Mouse (Mus musculus) right cerebral cortex, postnatal 25 days (tissue): ENCODE results near the gene Abhd4.

ENCODE experiments used
- DNase-seq: peaks from one replicate; pipeline ENCODE4 v3.0.0; 2022

Abhd4 gene

DNA sequence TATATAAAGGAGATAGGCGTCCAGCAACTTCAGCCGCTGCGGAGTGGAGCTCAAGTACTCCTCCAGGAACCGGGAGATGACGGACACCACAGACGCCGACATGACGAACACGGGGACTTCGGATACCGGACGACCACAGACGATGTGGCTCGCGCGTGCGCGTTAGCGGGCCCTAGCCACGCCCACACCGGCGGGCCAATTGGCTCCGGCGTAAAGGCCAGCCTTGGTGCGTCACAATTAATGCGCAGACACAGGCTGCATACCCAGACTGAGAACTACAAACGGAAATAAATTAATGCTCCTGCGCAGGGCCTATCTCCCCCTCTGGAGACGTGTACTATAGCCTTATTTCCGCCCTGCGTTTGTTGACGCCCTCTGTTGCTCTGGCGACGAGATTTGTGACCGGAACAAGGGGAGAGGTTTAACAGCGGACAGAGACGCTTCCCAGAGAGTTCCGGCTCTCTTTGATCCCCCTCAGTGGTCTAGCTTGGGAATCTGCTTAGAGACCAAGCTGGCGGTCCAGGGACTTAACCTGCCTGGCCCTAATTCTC, at the start of gene Abhd4, which contains the start of gene Dad1:
TSS of gene Abhd4 (plus strand) at position 448 of the 551 bp plus-strand sequence.
TSS of gene Dad1 (minus strand) at position 364 of the 551 bp plus-strand sequence.
- DNase-seq, result peak; percentile 97

DNA sequence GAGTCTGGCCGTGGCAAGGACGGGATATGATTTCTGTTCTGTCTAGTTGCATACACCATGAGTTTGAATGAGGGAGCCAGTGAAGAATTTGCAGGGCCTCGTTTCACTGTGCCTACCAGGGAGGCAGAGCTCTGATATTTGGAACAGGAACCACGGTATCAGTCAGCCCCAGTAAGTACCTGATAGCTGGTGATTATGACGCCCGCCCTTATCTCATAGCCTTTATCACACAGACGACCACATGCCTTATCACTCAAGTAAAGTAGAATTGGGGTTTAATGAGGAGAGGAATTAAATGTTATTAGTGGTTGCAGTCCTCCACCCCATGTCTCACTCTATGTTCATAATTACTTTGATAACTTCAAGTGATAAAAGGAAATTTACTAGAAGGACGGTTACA, 49.7 kb upstream of the Abhd4 start:
- DNase-seq, result no peak

DNA sequence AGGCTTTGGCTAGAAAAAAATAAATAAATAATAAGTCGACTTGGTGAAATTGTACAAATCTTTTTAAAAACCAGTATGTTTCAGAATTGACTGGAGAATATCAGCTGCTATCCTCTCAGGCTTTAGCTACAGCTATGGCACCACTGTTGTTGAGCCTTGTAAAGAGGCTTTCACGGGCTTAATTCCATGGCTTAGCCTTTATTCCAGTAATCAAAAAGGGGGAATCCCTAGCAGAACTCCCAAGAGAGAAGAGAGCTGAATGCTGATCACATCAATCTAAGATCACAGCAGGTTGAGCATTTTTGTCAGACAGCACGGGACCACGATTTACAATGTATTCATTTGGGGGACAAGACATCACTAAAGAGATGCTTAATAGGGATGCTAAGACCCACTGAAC, 49.2 kb upstream of the Abhd4 start:
- no peak for DNase-seq

DNA sequence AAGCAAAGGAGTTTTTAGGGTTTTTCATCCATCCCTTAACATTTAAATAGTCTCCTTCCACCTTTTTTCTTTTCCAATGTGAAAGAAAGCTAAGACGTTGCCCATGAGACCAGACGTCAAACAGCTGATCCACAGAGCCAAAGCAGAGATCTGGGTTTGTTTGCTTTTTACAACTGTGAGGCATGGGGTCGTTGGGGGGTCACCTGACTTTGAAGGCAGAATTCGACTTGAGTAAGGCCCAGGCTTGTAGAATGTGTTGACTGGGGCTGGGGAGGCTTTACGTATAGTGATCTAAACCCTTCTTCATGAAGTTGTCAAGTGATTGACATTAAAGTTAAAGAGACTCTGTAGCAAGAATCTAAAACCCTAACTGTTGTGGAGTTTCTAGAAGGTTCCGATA, 48.1 kb upstream of the Abhd4 start:
- no peak for DNase-seq

DNA sequence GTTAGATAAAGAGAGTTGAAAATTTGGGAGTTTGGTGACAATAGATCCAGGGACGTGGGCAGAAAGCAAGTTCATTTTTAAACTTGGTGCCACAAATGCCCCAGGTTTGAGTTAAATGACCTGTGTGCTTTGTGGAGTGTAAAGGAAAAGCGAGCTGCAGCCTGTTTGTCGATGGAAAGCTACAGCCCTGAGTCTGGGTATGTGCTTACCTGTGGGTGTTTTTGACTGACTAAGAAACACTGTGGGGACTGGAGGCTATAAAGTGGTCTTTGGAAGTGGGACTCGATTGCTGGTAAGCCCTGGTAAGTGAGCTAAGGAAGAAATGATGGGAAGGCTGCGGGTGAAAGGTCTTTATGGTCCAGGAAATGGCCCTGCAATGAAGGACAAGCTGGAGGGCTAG, 47.7 kb upstream of the Abhd4 start:
- DNase-seq, result no peak

DNA sequence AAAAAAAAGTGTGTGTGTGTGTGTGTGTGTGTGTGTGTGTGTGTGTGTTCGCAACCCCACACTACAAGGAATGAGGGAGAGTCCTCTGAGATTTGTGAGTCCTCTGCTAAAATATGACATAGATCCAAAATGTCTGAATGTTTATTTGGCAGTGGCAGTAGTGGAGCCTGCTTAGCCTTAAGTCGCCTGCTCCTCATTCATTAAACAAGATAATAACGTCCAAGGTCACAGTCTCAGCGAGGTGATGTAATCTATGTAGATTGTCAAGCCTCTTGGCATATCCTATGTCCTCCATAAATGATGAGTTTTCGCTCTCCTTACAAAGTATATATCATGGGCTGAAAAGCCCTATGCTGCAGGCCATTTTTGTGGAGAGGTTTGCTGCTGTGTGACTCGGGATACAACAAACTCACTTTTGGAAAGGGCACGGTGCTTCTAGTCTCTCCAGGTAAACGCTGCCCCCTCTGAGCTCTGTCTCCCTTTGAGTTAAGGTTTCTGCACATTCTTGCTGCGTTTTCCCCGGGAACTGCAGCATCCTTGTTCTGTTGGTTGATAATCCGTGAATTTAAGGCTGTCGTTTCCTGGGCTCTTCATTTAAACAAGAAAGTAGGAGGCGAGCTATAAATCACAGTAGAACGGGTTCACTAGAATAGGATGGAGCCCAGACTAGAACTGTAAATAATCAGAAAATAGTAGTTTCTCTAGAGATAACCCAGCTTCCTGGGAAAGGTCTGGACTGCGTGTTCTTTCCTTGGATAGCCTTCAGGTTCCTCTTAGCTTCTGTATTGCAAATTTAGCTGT, 47.0 kb upstream of the Abhd4 start:
- no peak for DNase-seq

DNA sequence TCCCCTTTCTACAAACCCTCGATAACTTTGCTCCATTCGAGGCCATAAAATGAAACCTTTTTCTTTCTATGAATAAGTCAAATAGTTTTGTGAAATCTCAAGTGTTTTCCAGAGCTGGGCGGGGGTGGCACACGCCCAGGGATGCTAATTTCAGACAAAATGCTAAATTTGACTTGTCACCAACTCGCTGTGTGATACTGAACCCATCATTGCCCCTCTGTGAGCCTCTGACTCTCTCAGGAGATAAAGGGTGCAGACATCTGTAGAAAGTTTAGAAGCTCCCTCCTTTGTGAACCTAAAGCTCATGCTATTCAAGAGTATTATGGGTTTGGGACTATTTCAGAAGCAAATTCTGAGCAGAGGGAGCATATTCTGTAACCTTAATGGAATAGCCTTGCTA, 46.1 kb upstream of the Abhd4 start:
- DNase-seq, result no peak

DNA sequence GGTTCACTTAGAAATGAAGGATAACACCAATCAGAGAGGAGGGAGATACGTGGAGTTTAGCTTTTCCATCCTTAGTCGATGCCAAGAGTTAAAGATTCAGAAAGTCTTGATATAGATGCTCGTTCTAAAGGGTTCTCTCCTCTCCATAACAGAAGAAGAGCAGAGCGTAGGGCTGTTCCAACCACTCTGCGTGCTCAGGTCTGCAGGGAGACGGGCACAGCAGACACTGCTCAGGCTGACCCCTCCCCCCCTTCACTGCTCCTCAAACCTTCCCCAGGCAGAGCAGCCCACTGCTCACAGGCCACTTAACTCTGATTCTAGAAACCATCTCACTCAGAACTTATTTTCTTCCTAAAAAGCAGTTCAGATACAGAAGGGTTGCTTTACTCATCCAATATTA, 45.2 kb upstream of the Abhd4 start:
- DNase-seq, result no peak

DNA sequence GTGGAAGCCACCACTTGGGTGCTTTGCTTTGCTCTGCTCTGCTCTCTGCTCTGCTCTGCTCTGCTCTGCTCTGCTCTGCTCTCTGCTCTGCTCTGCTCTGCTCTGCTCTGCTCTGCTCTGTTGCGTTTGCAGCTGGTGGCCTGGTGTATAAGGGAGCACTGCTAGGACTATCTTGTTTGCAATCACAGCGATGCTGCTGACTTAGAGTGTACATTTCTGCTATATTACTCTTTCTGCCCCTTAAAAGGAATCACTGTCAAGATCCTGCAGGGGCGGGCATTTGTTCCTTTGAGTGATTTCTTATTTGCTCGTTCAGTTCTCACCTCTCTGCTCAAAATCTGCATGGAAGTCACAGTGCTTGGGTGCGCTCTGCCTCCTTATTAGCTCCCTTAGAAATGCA, 44.1 kb upstream of the Abhd4 start:
- DNase-seq, result no peak

DNA sequence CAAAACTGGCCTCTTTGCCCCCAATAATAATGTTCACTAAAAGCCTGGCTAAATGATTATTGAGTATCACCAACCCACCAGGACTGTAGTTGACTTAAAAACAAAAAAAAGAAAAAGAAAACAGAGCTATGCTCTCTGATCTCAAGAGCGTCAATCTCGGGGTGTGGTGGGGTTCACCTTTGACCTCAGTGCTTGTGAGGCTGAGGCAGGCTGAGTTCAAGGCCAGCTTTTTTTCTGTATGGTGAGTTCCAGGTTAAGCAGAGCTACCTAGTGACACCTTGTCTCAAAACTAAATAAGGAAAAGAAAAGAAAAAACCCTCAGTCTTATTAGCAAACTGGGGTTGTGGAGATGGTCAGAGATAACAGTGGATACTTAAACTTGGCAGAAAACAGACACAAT, 43.6 kb upstream of the Abhd4 start:
- no peak for DNase-seq

DNA sequence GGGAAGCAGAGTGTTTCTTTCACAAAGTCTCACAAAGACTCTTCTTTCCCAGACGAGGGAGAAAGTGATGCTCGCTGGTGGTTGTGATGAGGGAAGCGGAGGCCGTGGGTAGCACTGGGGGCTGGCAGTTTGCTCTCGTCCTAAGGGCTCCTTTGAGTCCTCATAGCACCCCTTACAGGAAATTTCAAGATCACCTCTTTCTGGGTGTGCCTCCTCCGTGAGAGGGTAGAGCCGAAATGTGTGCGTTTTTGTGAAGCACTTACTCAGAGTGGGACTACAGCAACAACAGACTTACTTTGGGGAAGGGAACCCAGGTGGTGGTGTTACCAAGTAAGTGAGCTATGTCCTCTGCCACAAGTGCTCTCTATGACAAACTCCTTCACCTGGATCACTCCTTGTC, 42.8 kb upstream of the Abhd4 start:
- DNase-seq, result no peak

DNA sequence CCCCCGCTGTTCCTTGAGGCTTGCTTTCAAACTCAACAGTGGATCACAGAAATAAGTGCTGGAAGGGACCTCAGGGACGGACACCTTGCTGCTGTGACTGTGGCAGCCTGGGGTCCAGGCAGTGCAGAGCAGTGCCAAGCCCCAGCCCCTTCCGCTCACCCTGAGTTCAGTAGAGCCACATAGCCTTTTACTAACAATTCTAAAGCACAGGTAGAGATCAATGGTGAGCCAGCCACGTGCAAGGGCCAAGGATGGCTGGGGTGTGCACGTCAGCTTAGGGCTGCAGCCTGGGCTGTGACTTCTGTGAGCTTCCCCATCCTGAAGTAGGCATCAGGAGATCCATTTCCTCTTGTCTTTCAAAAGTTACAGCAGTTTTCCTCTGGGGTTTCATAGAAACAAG, 42.2 kb upstream of the Abhd4 start:
- DNase-seq, result no peak

DNA sequence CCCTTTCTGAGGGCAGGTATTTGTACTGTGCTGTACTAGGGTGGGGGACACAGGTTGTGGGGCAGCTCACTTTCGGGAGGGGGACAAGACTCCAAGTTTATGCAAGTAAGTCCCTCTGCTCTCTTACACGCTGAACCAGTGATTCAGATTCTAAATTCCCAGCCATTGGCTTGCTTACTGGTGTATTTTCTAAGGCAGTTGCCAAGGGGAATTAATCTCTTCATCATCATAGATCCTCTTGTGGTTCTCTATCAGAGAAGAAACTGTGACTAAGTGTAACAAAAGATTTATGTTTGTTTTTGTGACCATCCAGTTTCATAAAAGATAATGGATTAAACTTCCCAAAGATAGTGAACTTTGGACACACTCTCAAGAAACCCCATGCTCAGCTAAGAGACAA, 40.3 kb upstream of the Abhd4 start:
- DNase-seq, result no peak

DNA sequence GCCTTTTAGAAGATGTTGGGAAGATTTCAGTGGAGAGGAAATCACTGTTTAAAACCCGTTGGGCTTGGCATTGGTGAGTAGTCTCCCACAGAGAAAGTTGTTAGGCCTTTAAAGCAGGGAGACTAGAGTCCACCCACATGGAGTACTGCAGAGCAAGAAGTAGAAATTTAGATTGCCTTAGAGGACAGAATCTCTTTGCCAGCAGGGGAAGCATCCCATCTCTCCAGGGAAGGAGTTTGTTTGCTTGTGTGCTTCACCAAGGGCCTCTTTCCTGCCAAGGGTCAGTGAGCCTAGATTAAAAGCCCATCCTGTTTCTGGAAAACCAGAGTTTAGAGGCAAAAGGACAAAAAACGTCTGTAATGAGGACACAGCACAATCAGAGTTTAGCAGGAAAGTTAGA, 39.5 kb upstream of the Abhd4 start:
- no peak for DNase-seq

DNA sequence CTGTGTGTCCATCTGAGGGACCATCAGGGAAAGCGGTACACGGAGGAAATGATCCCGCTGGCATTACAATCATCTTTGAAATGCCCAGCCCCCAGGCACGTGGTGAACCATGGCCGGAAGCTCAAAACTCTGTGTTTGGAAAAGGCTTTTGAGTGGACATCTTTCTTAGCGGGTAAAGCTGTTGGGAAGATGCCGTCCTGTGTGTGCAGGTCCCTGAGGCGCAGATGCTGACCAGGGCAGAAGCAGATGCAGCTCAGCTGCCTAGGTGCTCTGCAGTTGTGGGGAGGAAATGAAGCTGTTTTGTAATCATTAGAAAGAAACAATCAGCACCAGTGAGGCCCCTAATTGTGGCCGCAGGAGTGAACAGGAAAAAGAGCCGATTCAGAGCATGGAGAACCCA, 39.1 kb upstream of the Abhd4 start:
- DNase-seq, result no peak

DNA sequence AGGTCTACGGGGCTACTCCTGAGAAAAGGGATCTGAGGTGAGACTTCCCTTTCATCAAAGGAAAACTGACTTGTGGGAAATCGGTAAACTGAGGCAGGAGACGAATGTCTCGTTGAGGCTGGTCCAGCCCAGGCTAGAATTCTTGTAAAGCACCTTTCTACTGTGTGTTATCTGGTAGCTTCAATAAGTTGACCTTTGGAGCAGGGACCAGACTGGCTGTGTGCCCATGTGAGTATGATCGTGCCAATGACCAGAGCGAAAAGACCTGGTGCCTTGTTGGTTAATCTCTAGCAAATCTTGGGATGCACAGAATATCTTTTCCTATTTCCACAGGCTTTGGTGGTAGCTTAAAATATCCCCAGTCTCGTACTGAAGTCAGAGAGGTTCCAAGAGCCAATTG, 37.9 kb upstream of the Abhd4 start:
- no peak for DNase-seq

DNA sequence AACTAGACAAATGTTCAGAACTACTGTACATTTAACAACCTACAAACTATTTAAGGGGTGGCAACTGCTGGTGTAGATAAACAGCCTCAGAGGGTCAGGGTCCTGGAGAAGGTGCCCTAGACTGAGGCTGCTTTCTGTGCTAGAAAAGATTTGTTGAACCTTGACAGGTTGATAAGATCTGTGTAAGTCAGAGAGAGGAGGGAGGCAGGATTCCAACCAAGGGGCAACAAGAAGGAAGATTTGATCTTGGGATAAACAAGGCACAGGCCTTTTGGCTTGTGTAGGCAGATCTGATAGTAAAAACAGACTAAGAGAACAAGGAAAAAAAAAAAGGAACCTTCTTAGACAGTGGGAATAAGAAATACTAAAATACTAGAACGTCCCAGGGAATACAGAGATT, 35.8 kb upstream of the Abhd4 start:
- no peak for DNase-seq

DNA sequence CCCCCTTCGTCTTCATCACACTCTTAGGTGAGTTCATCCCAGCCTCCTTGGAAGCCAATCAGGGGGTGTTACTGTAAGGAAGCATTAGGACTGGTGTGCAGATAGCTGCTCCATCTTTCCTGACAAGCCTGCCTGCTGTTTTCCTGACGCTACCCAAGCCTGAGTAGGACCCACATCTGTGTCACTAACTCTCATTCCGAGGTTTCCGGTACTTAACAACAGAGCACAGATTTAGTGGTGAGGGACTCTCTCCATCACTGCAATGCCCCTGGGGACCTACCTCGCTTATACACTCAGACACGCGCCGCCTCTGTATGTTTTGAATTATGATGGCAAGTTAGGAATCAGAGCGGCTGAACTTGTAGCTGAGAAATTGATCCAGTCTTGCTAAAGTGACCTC, 35.3 kb upstream of the Abhd4 start:
- no peak for DNase-seq

DNA sequence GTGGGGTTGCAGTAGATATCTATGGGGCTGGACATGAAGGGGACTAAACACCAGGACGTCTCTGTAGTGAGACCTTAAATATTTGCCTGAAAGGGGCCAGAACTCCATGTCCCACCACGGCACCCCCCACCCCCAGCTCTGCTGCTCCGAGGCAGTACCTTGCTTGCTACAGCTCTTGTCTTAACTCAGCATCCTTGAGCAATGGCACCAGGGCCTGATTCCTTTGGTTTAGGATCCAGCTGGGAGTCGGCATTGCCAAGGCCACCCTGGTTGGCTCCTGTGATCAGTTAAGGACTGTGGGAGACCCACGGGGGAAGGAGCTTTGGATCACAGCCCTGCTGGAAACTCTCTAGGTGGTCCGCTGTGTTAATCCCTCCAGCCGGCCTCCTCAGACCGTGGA, 34.7 kb upstream of the Abhd4 start:
- no peak for DNase-seq

DNA sequence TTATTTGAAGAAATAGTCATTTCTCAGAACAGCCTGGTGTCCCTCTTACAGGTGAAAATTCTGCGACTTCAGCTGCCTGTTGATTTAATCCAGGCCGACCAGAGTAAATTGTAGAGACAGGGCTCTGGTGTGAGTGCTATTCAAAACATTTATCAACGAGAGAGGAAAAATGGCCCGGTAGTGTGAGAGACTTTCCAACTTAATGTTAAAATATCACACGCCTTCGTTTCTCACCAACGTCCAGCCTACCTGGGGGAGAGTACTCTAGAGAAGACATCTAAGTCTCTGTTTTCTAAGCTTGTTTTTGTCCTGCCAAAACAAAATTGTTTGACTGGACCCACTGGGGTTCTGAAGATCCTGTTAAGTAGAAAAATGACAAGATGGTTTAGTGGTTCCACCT, 34.1 kb upstream of the Abhd4 start:
- DNase-seq, result no peak

DNA sequence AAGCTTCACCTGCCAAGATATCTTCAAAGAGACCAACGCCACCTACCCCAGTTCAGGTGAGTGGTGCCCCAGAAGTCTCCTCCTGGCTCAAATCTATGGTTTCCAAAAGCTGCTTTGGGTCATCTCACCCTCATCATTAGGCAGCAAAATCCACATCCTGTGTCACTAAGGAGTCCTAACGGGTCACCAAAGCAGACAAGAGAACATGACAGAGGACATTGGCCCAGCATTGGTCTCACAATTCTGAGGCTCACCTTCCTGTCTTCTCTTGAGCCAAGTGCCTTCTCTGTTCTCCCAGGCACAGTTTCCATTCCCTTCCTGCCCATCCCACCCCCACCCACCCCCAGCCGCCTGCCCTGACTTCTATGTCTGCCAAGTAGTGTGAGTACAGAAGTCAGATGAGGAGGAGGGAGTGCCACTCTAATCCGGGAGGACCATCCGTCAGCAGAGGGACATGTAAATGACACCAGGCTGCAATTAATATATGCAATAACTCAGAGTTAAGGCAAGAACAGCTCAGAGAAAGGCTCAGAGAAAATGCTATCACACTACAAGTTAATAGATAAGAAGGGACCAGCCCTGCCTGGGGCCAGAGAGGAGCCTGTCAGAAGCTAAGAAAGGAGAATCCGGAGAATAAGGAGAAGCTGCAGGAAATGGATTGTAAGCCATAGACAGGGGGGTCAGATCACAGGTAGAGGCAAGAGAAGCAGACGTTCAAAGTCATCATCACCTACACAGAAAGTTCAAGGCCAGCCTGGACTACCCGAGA, 33.1 kb upstream of the Abhd4 start:
- no peak for DNase-seq

DNA sequence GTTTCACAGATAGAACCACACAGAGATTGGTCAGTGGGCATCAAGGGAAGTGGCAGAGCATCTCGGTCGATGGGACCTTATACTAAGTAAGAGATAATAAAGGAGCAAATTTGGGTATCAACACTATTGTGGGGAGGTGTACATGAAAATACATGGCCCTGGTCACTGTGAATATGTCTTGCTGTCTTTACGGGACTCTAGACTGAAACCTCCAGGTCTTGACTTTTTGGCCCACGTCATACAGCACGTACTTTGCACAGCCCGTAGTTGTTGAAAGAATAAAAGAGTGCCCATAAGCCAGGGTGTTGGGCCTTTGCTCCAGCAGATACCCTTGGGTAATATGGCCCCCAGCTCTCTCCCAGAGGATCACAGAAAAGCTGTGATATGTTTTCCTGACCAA, 32.3 kb upstream of the Abhd4 start:
- no peak for DNase-seq

DNA sequence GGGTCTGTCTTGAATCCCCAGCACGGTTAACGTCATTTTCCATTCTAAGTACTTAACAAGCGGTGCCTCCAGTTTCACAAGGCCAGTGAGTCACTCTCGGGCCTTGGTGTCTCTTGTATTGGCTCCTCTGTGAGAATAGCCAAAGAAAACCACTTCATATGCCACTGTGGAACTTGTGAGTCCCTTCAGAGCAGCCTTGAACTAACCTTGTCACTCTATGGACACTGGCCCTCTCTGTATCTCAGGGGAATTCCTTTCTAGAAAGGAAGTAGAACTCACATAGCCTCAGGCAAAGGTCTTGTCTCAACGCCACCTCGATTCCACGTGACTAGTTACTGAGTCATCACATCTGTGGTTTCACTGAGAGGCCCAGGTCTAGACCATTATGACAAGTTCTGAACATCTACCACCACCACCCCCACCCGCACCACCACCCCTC, 31.7 kb upstream of the Abhd4 start:
- DNase-seq, result no peak
